Mouse (Mus musculus): ENCODE data around the gene Xirp2. TPM values are rescaled to one million over a fixed set of nuclear protein-coding genes. Genes with fewer than 3 reads are reported as not detected.
"Not testable (repeated sequence)": the region's sequence is repeated elsewhere in the genome, so short reads cannot be mapped to it uniquely, and the experiment has no call there.

Xirp2 gene
- total RNA-seq (2021) = not detected
- polyA plus RNA-seq (2012; rRNA removed) = not detected in 2 replicates
- long read RNA-seq = 0 reads

- DNase-seq = no peak
Observed at GRCm38 (mm10) chr2:67445780-67446179, at the start of gene Xirp2. TSS of gene Xirp2 (plus strand) at chr2:67446002.

- not testable (repeated sequence) for DNase-seq
Observed at GRCm38 (mm10) chr2:67413425-67413824, 32.4 kb upstream of the Xirp2 start, which contains the start of gene Gm21830. TSS of gene Gm21830 (plus strand) at chr2:67413725.

GRCm38 (mm10) chr2:67420853-67421252, 24.9 kb upstream of the Xirp2 start:
- DNase-seq = no peak

GRCm38 (mm10) chr2:67422799-67423198, 23.0 kb upstream of the Xirp2 start:
- DNase-seq = no peak

GRCm38 (mm10) chr2:67433081-67433480, 12.7 kb upstream of the Xirp2 start, which contains the start of gene Gm26727:
TSS of gene Gm26727 (minus strand) at chr2:67433181.
- DNase-seq = no peak

GRCm38 (mm10) chr2:67438309-67438708, 7.5 kb upstream of the Xirp2 start:
- DNase-seq = no peak

- DNase-seq = no peak
Observed at GRCm38 (mm10) chr2:67446772-67447171, 970 bp downstream of the Xirp2 start.

- DNase-seq = no peak
Observed at GRCm38 (mm10) chr2:67447206-67447605, 1.4 kb downstream of the Xirp2 start.

GRCm38 (mm10) chr2:67460857-67461256, 15.1 kb downstream of the Xirp2 start:
- no peak for DNase-seq

GRCm38 (mm10) chr2:67467036-67467435, 21.2 kb downstream of the Xirp2 start:
- no peak for DNase-seq

- not testable (repeated sequence) for DNase-seq
Observed at GRCm38 (mm10) chr2:67470030-67470429, 24.2 kb downstream of the Xirp2 start.

GRCm38 (mm10) chr2:67477753-67478152, 32.0 kb downstream of the Xirp2 start:
- DNase-seq = peak; percentile 8

GRCm38 (mm10) chr2:67481051-67481450, 35.2 kb downstream of the Xirp2 start:
- no peak for DNase-seq

GRCm38 (mm10) chr2:67486721-67487120, 40.9 kb downstream of the Xirp2 start:
- no peak for DNase-seq

- no peak for DNase-seq
Observed at GRCm38 (mm10) chr2:67487162-67487561, 41.4 kb downstream of the Xirp2 start.

GRCm38 (mm10) chr2:67488465-67489127, 42.8 kb downstream of the Xirp2 start:
- no peak for DNase-seq

- no peak for DNase-seq
Observed at GRCm38 (mm10) chr2:67489128-67489492, 43.3 kb downstream of the Xirp2 start.

- no peak for DNase-seq
Observed at GRCm38 (mm10) chr2:67505457-67505856, 59.7 kb downstream of the Xirp2 start.

GRCm38 (mm10) chr2:67516405-67516804, 70.6 kb downstream of the Xirp2 start:
- DNase-seq = no peak

GRCm38 (mm10) chr2:67535347-67535746, 89.5 kb downstream of the Xirp2 start:
- DNase-seq = no peak

GRCm38 (mm10) chr2:67539426-67539825, 93.6 kb downstream of the Xirp2 start:
- no peak for DNase-seq

- no peak for DNase-seq
Observed at GRCm38 (mm10) chr2:67541957-67542696, 96.3 kb downstream of the Xirp2 start.

GRCm38 (mm10) chr2:67544426-67544825, 98.6 kb downstream of the Xirp2 start:
- no peak for DNase-seq
